Mouse (Mus musculus) layer of hippocampus, adult 18-20 months (tissue): Measurements from ENCODE around the gene Iyd. TPM values are rescaled to one million over a fixed set of nuclear protein-coding genes. Genes with fewer than 3 reads are reported as not detected.

Experiments
- DNase-seq, 2 experiments: peaks; one replicate each; pipeline ENCODE4 v3.0.0; 2022; ENCODE audit warnings: low spot score in 2 of 2
- total RNA-seq, 2 experiments: library from RNA; stranded (reverse); gene quantifications; 2 replicates each; pipeline ENCODE4 v1.2.3; 2021

Gene Iyd
- total RNA-seq, 2 experiments from 2014 or later: 3.5 to 5.4 TPM

DNA sequence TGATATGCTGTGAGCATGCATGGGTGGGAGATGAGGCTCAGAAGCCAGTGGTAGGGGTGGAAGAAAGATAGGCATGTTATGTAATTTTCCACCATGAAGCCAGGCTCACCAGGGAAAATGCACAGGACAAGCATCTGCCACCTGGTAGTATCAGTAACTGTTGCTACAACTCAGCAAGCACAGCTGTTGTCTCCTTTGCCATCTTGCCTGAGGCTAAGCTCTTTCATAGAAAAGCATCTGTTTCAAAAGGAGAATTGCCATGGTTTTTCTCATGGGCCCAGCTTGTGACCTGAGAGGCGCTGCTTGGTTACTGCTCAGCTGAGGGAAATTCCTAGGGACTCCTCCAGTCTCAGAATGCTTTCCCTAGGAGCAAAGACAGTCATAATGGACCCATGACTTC, 3.7 kb upstream of the Iyd start:
- DNase-seq: no peak

- DNase-seq: no peak
Measured at GRCm38 (mm10) chr10:3549384-3549783, 9.3 kb downstream of the Iyd start.

DNA sequence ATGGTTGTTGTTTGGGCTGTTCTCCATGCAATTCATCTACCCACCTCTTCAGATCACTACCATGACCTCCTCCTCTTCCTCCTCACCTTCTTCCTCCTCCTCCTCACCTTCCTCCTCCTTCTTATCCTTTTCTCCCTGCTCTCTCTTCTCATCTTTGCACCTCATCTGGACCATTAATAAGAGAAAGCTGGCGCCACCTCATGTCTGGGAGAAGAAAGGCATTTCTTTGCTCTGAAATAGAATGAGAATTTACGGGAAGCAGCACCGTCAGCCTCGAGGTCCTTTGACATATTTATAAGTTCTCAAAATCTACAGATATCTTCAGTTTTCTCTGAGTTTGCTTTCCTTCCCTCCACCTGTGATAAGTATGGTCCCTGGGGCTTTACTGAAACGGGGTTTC, 15.1 kb downstream of the Iyd start:
- no peak for DNase-seq

DNA sequence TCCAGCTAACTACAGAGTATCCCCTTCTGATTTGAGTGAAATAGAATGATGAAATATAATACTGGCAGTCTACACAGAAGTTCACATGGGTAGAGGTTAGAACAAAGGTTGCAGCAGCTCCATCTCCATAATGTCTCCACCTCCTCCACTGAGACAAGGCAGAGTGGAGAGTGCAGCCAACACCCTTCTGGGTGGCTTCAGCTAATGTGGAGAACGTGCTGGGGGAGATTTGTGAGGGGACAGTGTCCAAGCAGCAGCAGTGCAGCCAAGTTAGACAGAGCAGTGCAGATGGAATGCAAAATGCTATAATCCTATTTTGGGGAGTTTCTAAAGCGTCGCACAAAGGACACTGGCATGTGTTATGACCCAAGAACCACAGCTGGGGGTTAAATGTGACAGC, 16.5 kb downstream of the Iyd start:
- no peak for DNase-seq

DNA sequence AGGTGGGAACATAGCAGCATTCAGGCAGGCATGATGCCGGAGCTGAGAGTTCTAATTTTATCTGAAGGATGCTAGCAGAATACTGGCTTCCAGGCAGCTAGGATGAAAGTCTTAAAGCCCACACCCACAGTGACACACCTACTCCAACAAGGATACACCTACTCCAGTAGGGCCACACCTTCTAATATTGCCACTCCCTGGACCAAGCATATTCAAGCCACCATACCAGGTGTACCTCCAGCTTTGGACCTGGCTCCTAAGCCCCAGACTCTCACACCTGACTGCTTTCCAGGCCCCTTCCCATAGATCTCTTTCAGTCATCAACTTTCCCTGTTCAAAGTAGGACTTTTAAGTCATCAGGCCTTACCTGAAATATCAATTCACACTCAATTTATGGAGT, 19.1 kb downstream of the Iyd start:
- no peak for DNase-seq

- no peak for DNase-seq
Measured at GRCm38 (mm10) chr10:3562165-3562564, 22.1 kb downstream of the Iyd start.

- DNase-seq: no peak
Measured at GRCm38 (mm10) chr10:3565126-3565525, 25.1 kb downstream of the Iyd start.

- no peak for DNase-seq
Measured at GRCm38 (mm10) chr10:3567821-3568220, 27.8 kb downstream of the Iyd start.

DNA sequence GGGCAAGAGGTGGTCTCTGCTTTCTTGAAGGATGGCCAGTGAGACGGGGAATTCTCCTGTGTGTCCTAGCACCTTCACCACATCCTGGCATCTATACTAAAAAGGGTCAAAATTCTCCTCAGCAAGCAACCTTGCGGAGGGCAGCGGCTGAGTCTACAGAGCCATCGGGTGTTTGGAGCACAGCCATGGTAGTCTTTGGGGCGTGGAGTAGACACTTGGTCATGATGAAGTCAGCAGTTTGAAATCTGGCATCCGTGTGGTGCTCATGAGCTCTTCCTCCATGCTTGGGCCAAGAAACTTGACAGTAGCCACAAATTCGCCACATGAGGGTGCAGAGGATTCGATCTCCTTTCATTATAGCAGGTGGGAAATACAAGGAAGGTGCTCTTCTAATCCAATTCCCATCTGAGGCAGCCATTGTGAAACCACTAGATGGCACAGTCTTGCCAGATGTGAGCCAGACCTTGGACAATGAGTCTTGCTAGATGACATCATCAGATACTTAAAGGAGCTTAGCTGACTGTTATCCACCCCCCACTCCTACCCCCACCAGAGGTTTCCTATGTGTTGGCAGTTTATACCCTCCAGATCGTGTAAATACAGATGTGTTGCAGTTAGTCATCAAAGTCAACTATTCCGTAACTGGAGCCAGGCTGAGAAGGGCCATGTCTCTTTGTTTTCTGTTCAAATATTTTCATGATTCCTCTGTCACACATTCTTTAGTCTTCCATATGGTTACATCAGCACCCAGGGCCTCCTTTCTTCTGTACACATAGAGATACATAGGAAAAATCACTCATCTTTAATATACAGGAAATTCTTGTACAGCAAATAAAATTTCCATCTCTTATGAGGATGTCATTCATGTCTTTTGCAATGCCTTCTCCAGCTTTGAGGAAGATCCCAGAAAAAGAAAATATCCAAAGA, 32.9 kb downstream of the Iyd start:
- peak; percentile 3 to 58 for DNase-seq

GRCm38 (mm10) chr10:3573905-3574500, 34.0 kb downstream of the Iyd start:
- no peak for DNase-seq

GRCm38 (mm10) chr10:3590632-3591031, 50.6 kb downstream of the Iyd start:
- no peak for DNase-seq

DNA sequence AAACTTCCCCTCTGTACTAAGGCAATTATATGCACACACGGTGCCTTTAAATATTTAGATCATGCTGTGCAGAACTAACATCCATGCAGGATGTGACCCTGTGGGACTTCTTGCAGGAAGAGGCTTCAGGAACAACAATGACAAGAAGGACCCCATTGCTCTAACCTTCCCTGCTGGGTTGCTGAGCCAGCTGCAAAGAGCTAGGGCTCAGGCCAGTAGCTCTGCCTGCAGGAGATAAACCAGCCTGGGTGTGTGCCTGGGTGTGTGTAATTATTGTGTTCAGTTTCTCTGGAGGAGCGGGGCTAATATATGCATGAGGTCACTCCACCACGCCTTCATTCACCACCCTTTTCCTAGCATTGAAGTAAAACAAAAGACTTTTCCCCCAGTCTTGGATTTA, 51.8 kb downstream of the Iyd start:
- DNase-seq: no peak

DNA sequence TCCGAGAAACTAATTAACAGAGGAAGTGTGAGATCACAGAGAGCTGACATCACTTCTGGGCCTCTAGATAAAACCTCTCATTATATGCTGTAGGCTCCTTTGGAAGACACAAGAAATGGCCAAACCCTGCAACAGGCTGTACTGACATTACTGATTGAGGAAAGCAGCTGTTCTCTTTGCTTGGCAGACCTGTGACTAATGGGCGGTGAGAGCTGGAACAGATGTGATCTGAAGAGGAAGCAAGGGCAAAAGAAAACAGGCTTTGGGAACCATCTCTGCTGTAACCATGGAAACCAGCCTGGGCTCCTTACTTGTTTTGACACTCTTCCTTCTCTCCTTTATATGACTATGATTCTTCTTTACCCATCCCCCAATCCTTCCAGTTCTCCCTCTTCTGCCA, 56.7 kb downstream of the Iyd start:
- no peak for DNase-seq

- no peak for DNase-seq
Measured at GRCm38 (mm10) chr10:3597760-3598159, 57.7 kb downstream of the Iyd start.

Other genes with a start within 250 kb of the Iyd start
- 10 to 100 TPM; 15.7 to 16.6 TPM for gene Ppp1r14c, start 174.2 kb upstream of the Iyd start, total RNA-seq
- gene Plekhg1, start 200.1 kb downstream of the Iyd start, total RNA-seq: 10 to 100 TPM; 12.1 to 15.7 TPM